Mouse (Mus musculus): ENCODE measurements around the gene Nt5m. TPM values are rescaled to one million over a fixed set of nuclear protein-coding genes. Genes with fewer than 3 reads are reported as not detected.
"Not testable (repeated sequence)": the region's sequence is repeated elsewhere in the genome, so short reads cannot be mapped to it uniquely, and the experiment has no call there.

The Nt5m gene
- total RNA-seq, 1 experiment from 2014 or later = 8.1 TPM

GRCm38 (mm10) chr11:59821625-59822024, 17.6 kb upstream of the Nt5m start:
- ATAC-seq (replicated peaks; ENCODE audit: insufficient number of reproducible peaks, low FRiP score, low TSS enrichment, poor library complexity, severe bottlenecking) = no peak

GRCm38 (mm10) chr11:59837789-59838188, 1.5 kb upstream of the Nt5m start:
- not testable (repeated sequence) for ATAC-seq (replicated peaks; ENCODE audit: insufficient number of reproducible peaks, low FRiP score, low TSS enrichment, poor library complexity, severe bottlenecking)

GRCm38 (mm10) chr11:59838426-59838825, 821 bp upstream of the Nt5m start:
- no peak for ATAC-seq (replicated peaks; ENCODE audit: insufficient number of reproducible peaks, low FRiP score, low TSS enrichment, poor library complexity, severe bottlenecking)

GRCm38 (mm10) chr11:59839459-59840126, 346 bp downstream of the Nt5m start, which contains the start of gene Cops3:
Gene Cops3, minus strand, starts transcription at chr11:59839838.
- peak; percentile 93 for ATAC-seq (replicated peaks; ENCODE audit: insufficient number of reproducible peaks, low FRiP score, low TSS enrichment, poor library complexity, severe bottlenecking)

- no peak for ATAC-seq (replicated peaks; ENCODE audit: insufficient number of reproducible peaks, low FRiP score, low TSS enrichment, poor library complexity, severe bottlenecking)
Observed at GRCm38 (mm10) chr11:59846311-59846710, 7.1 kb downstream of the Nt5m start.

- ATAC-seq (replicated peaks; ENCODE audit: insufficient number of reproducible peaks, low FRiP score, low TSS enrichment, poor library complexity, severe bottlenecking) = no peak
Observed at GRCm38 (mm10) chr11:59847131-59847530, 7.9 kb downstream of the Nt5m start.

- peak; percentile 64 for ATAC-seq (replicated peaks; ENCODE audit: insufficient number of reproducible peaks, low FRiP score, low TSS enrichment, poor library complexity, severe bottlenecking)
Observed at GRCm38 (mm10) chr11:59847891-59848884, 8.9 kb downstream of the Nt5m start.

- no peak for ATAC-seq (replicated peaks; ENCODE audit: insufficient number of reproducible peaks, low FRiP score, low TSS enrichment, poor library complexity, severe bottlenecking)
Observed at GRCm38 (mm10) chr11:59852865-59853264, 13.6 kb downstream of the Nt5m start.

GRCm38 (mm10) chr11:59860467-59860866, 21.2 kb downstream of the Nt5m start:
- no peak for ATAC-seq (replicated peaks; ENCODE audit: insufficient number of reproducible peaks, low FRiP score, low TSS enrichment, poor library complexity, severe bottlenecking)

- no peak for ATAC-seq (replicated peaks; ENCODE audit: insufficient number of reproducible peaks, low FRiP score, low TSS enrichment, poor library complexity, severe bottlenecking)
Observed at GRCm38 (mm10) chr11:59864316-59864715, 25.1 kb downstream of the Nt5m start.

GRCm38 (mm10) chr11:59872124-59872523, 32.9 kb downstream of the Nt5m start:
- ATAC-seq (replicated peaks; ENCODE audit: insufficient number of reproducible peaks, low FRiP score, low TSS enrichment, poor library complexity, severe bottlenecking) = no peak

GRCm38 (mm10) chr11:59880031-59880430, 40.8 kb downstream of the Nt5m start:
- peak; percentile 38; the same call in 1 of the 2 replicates for ATAC-seq (replicated peaks; ENCODE audit: insufficient number of reproducible peaks, low FRiP score, low TSS enrichment, poor library complexity, severe bottlenecking)

- ATAC-seq (replicated peaks; ENCODE audit: insufficient number of reproducible peaks, low FRiP score, low TSS enrichment, poor library complexity, severe bottlenecking) = no peak
Observed at GRCm38 (mm10) chr11:59885217-59885986, 46.2 kb downstream of the Nt5m start.

- ATAC-seq (replicated peaks; ENCODE audit: insufficient number of reproducible peaks, low FRiP score, low TSS enrichment, poor library complexity, severe bottlenecking) = no peak
Observed at GRCm38 (mm10) chr11:59886952-59887351, 47.7 kb downstream of the Nt5m start.

- ATAC-seq (replicated peaks; ENCODE audit: insufficient number of reproducible peaks, low FRiP score, low TSS enrichment, poor library complexity, severe bottlenecking) = no peak
Observed at GRCm38 (mm10) chr11:59888151-59888550, 48.9 kb downstream of the Nt5m start.

- ATAC-seq (replicated peaks; ENCODE audit: insufficient number of reproducible peaks, low FRiP score, low TSS enrichment, poor library complexity, severe bottlenecking) = no peak
Observed at GRCm38 (mm10) chr11:59891854-59892253, 52.6 kb downstream of the Nt5m start.

GRCm38 (mm10) chr11:59893153-59893788, 54.0 kb downstream of the Nt5m start:
- ATAC-seq (replicated peaks; ENCODE audit: insufficient number of reproducible peaks, low FRiP score, low TSS enrichment, poor library complexity, severe bottlenecking) = no peak

- ATAC-seq (replicated peaks; ENCODE audit: insufficient number of reproducible peaks, low FRiP score, low TSS enrichment, poor library complexity, severe bottlenecking) = no peak
Observed at GRCm38 (mm10) chr11:59894916-59895315, 55.7 kb downstream of the Nt5m start.
